Mouse (Mus musculus): ENCODE measurements around the gene Abr. TPM values are rescaled to one million over a fixed set of nuclear protein-coding genes. Genes with fewer than 3 reads are reported as not detected.

Gene Abr
- polyA plus RNA-seq, 1 experiment: 266 TPM

DNA sequence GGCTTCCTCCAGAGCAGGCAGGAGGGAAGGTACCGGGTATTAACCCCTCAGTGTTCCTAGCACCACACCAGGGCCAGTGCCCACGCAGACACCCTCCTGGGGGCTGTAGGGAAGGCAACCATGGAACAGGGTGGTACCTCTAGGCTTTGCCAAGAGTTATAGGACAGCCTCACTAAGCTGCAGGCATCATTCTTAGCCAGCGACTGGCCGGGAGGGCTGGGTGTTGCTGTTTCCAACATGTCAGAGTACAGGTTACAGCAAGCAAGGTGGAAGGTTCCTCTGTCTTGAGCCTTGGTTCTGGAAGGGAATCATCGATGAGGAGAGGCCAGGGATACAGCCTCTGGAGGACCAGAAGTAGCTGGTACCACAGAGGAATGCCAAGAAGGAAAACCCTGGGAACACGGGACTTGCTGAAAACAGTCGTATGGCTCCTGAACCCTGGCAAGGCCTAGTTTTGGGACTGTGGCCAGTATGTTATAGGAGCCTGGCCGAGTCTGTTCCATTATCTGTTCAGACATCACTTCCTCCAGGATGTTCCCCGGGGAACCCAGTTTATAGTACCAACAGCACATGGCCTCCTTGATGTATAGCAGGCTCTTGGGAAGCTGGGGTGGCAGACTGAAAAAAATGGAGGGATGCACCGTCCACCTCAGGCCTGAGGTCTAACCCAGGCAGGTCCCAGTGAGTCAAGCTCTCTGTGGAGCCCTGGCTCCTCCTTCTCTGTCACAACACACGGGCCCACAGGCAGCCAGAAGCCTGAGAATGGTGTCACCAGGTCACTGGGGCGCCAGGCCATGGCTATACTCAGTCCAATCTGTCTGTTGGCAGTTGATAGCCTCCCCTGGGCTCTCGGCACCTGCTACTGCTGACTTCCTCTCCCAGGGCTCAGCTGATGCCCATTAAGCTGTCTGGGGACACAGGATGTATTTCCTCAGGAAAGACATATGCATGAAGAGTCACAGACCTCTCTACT lies 112.1 kb downstream of the Abr start:
- no peak overlapping the region for H3K4me3 ChIP-seq (ENCODE audit: insufficient read depth, low read length)
- TF ChIP-seq POLR2A (IDR thresholded peaks at IDR 0.05; ENCODE audit: extremely low read depth, insufficient read depth, low read length) (no peak), CTCF (IDR thresholded peaks at IDR 0.05; ENCODE audit: extremely low read depth, insufficient read depth, low read length) (no peak)
- peak overlapping the region; percentile 81 for H3K27ac ChIP-seq (ENCODE audit: insufficient read depth, low read length)
- H3K4me1 ChIP-seq (ENCODE audit: control insufficient read depth, insufficient read depth, low read length): peaks cover 6% of the 10 kb centered on the region; the same call in 1 of the 2 replicates

DNA sequence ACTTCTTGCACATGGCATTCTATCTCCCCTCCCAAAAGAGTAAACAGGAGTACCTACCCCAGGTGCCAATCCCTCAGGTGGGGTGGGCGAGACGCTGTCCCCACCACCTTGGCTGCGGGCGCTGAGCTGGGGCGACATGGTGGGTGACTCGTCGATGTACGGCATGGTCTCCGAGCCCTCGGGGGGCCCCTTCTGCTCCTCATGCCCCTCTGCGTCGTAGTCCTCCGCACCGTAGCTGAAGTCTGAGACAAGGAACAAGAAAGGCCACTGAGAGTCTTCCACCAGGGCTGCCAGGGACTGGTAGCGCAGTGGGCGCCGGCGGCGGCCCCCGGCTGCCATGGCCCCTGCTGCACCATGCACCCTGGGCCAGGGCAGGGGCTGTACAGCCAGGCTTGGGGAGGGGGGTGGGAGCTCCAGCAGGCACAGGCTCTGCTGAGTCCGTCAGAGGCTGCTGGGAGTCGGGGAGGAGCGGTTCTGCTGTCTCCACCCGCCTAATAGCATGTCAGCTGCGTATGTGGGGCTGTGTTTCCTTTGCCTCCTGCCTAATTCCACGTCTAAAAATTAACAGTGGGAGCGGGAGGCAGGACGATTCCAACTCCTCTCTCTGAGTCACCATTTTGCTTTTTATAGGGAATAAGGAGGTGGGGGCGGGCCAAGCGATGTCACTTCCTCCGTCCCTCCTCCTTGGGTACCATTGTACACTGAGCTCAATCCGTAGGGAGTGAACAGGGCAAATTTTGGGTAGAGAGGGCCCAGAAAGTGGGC lies 113.1 kb downstream of the Abr start:
- H3K4me1 ChIP-seq (ENCODE audit: control insufficient read depth, insufficient read depth, low read length): peaks cover 3% of the 10 kb centered on the region; the same call in 1 of the 2 replicates
- no peak for TF ChIP-seq CTCF (IDR thresholded peaks at IDR 0.05; ENCODE audit: extremely low read depth, insufficient read depth, low read length)
- peak; percentile 90 for TF ChIP-seq POLR2A (IDR thresholded peaks at IDR 0.05; ENCODE audit: extremely low read depth, insufficient read depth, low read length)

DNA sequence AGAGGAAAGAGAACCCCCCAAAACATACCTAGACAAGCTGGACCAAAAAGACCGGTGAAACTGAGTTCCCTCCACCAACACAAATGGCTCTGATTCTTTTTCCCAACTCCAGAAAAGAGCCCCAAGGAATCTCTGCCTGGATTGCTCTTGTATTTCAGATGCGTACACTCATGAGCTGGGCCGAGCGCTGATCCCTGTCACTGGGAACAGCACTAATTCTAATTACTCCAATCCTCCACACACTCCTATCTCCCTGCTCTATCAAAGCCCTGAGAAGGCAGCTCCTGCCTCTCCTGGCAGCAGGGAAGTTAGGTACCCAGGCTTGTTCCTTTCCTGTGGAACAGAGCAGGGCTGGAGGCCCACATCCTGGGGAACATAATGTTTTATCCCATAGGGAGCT lies 114.0 kb downstream of the Abr start:
- H3K27ac ChIP-seq (ENCODE audit: insufficient read depth, low read length): peak overlapping the region; percentile 64
- peaks cover 6% of the 10 kb centered on the region; the same call in 1 of the 2 replicates for H3K4me1 ChIP-seq (ENCODE audit: control insufficient read depth, insufficient read depth, low read length)
- TF ChIP-seq CTCF (IDR thresholded peaks at IDR 0.05; ENCODE audit: extremely low read depth, insufficient read depth, low read length): no peak
- no peak for TF ChIP-seq POLR2A (IDR thresholded peaks at IDR 0.05; ENCODE audit: extremely low read depth, insufficient read depth, low read length)
- H3K4me3 ChIP-seq (ENCODE audit: insufficient read depth, low read length): peak overlapping the region; percentile 57

More for the DNA sequence above, 113.1 kb downstream of the Abr start:
- peak overlapping the region; percentile 57 for H3K4me3 ChIP-seq (ENCODE audit: insufficient read depth, low read length)
- peak overlapping the region; percentile 81 for H3K27ac ChIP-seq (ENCODE audit: insufficient read depth, low read length)

DNA sequence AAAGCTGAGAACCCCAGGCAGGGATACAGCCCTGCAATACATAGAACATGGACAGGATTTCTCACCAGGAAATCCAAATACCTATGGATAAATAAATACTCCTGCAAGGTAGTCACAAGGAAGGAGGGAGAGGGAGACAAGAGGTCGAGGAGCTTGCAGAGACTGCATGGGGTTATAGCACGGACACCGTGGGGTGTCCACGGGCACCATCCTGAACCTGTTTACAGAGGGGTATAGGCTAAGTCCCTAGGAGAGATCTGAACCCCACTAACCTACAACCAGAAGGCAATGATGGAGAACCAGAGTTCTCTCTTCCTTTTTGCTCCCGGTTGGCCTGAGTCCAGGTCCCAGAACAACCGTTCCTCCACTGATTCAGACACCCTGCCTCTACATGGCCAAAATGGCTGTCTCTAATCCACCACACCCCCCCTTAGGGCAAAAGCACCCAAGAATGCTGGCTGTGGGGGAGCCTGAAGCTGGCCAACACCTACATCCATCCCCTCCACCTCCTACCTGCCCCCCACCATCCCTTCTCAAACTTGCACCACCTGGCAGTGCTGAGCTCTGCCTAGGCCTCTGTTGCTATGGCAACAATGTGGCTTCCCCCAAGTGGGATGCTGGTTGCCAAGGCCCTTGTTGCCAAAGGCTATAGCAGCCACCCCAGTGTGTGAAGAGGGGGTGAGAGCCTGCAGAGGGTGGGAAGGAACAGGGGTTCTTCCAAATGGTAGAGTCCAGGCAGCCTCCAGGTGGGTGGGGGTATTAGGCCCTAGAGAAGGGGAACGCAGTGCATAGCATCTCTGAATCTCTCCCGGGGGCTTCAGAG lies 114.6 kb downstream of the Abr start:
- TF ChIP-seq CTCF (IDR thresholded peaks at IDR 0.05; ENCODE audit: extremely low read depth, insufficient read depth, low read length) (no peak), POLR2A (IDR thresholded peaks at IDR 0.05; ENCODE audit: extremely low read depth, insufficient read depth, low read length) (no peak)
- peak overlapping the region; percentile 57 for H3K4me3 ChIP-seq (ENCODE audit: insufficient read depth, low read length)
- peaks cover 6% of the 10 kb centered on the region; the same call in 1 of the 2 replicates for H3K4me1 ChIP-seq (ENCODE audit: control insufficient read depth, insufficient read depth, low read length)
- peak overlapping the region; percentile 48; the same call in 1 of the 2 replicates for H3K27ac ChIP-seq (ENCODE audit: insufficient read depth, low read length)

DNA sequence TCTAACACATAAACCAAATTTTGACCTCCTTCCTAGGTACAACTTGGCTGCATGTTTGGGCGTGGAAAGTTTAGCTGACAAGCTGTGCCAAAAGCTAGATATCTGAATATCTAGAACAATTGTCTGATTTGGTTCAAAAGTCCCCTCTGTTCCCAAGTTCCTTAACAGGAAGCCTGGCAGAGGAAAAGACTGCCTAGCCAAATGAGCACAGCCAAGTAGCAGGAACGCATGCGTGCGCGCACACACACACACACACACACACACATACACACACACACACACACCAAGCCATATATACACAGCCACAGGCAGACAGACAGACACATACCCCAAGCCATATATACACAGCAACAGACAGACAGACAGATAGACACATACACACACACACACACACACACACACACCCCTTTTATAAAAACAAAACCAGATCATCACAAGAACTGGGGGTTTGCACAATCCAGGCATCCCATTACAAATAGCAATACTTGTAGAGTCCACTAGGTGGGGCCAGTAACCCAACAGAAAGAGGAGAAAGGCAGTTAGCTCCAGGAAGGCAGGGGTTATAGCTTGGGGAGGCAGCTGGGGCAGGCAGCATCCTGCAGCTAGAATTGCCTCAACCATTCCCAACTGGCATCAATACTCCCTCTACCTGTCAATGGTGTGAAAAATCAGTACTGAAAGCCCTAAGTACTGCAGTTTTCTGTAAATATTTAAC lies 115.4 kb downstream of the Abr start:
- peak overlapping the region; percentile 48; the same call in 1 of the 2 replicates for H3K27ac ChIP-seq (ENCODE audit: insufficient read depth, low read length)
- TF ChIP-seq CTCF (IDR thresholded peaks at IDR 0.05; ENCODE audit: extremely low read depth, insufficient read depth, low read length) (peak; percentile 71), POLR2A (IDR thresholded peaks at IDR 0.05; ENCODE audit: extremely low read depth, insufficient read depth, low read length) (0 out of 2 replicates have a peak, but pooled peaks have one; percentile 34)
- H3K4me3 ChIP-seq (ENCODE audit: insufficient read depth, low read length): peak overlapping the region; percentile 57
- peaks cover 6% of the 10 kb centered on the region; the same call in 1 of the 2 replicates for H3K4me1 ChIP-seq (ENCODE audit: control insufficient read depth, insufficient read depth, low read length)

DNA sequence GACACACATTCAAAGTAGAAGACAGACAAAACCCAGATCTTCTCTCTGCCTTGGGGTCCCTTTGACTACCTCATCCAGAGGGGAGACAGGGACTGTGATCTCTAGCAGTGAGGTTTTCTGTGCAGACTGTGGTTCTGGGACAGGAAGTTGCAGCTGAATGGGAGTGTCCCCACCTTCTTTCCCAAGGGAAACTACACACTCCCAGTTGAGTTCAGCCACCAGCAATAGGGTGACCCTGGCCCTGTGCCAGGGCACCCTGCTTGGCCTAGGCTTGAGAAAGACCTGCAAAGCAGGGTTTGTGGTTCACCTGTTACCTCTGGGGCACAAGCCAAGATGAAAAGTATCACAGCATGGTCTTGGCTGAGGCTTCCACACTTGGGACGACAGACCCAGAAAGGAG lies 117.0 kb downstream of the Abr start:
- H3K4me3 ChIP-seq (ENCODE audit: insufficient read depth, low read length): no peak overlapping the region
- H3K4me1 ChIP-seq (ENCODE audit: control insufficient read depth, insufficient read depth, low read length): peaks cover 6% of the 10 kb centered on the region; the same call in 1 of the 2 replicates
- no peak overlapping the region for H3K27ac ChIP-seq (ENCODE audit: insufficient read depth, low read length)
- TF ChIP-seq CTCF (IDR thresholded peaks at IDR 0.05; ENCODE audit: extremely low read depth, insufficient read depth, low read length) (no peak), POLR2A (IDR thresholded peaks at IDR 0.05; ENCODE audit: extremely low read depth, insufficient read depth, low read length) (no peak)

DNA sequence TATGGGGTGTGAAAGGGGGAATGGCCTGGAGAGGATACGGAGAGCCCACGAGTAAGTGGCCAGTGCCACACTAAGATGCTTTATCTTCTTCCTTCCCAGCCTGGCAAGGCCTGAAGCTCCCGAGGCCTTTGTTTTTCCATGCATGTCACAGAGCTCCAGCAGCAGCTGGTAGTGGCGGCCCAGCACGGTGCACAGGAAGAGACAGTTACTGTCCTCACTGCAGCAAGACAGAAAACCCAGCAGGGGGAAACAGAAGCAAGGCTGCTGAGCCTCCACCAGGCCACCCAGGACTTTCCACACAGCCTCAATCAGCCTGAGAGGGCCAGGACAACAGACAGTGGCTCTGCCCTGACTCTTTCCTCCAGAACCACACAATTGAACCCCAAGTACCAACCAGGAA lies 118.1 kb downstream of the Abr start:
- no peak overlapping the region for H3K4me3 ChIP-seq (ENCODE audit: insufficient read depth, low read length)
- no peak for TF ChIP-seq POLR2A (IDR thresholded peaks at IDR 0.05; ENCODE audit: extremely low read depth, insufficient read depth, low read length)
- no peak for TF ChIP-seq CTCF (IDR thresholded peaks at IDR 0.05; ENCODE audit: extremely low read depth, insufficient read depth, low read length)
- H3K27ac ChIP-seq (ENCODE audit: insufficient read depth, low read length): no peak overlapping the region
- H3K4me1 ChIP-seq (ENCODE audit: control insufficient read depth, insufficient read depth, low read length): peaks cover 6% of the 10 kb centered on the region; the same call in 1 of the 2 replicates

DNA sequence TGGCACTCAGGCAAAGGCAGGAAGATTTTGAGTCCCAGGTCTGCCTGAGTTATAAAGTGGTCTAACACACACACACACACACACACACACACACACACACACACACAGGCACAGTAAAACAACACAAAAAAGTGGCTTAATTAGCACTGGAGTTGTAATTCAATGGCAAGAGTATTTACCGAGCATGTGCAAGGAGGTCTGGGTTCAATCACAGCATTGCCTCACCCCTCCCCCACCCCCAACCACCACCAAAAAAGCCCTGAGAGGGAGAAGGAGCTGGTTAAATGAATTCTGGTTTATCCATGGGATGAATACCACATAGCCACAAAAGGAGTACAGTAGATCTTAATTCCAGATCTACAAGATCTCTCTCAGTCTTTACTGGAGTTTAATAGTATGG lies 122.1 kb downstream of the Abr start:
- Histone ChIP-seq H3K4me3 (ENCODE audit: insufficient read depth, low read length) (no peak overlapping the region), H3K4me1 (ENCODE audit: control insufficient read depth, insufficient read depth, low read length) (peaks cover 6% of the 10 kb centered on the region; the same call in 1 of the 2 replicates), H3K27ac (ENCODE audit: insufficient read depth, low read length) (no peak overlapping the region)
- no peak for TF ChIP-seq POLR2A (IDR thresholded peaks at IDR 0.05; ENCODE audit: extremely low read depth, insufficient read depth, low read length)
- TF ChIP-seq CTCF (IDR thresholded peaks at IDR 0.05; ENCODE audit: extremely low read depth, insufficient read depth, low read length): no peak

Data from cortical plate, adult 2 months (tissue).